Comparison of ENCODE assay signal across 11 mouse cellular contexts in genomic region chr7:141525580-141525925, GRCm38 (mm10). TPM values are rescaled to one million over a fixed set of nuclear protein-coding genes. Genes with fewer than 3 reads are reported as not detected.
A peak's percentile ranks its signal among the peaks of the same experiment; 100 is the strongest.
DNase-seq lines count a peak whose midpoint lies in the region; ATAC-seq and TF ChIP-seq lines count a peak whose summit lies in the region.
"Had no signal": no experiment of that assay in that cellular context is flagged by ENCODE, and none has a peak within 500 bp of the region (broad histone marks: within the 10 kb centered on the region; RNA-seq: fewer than 3 reads in every experiment).

No protein-coding gene starts in this region.

- H3K4me1 ChIP-seq in kidney, embryonic 16.5 days (ENCODE audit: insufficient read depth, low read length), result 0 out of 2 replicates have a peak, but pooled peaks cover 3% of the 10 kb centered on the region
- H3K4me1 ChIP-seq in bone marrow macrophage, adult 2 months (ENCODE audit: control insufficient read depth, insufficient read depth, low read length), result peaks cover 4% of the 10 kb centered on the region
- H3K4me1 ChIP-seq: embryonic facial prominence, embryonic 12.5 days had no signal

- 0 out of 2 replicates have a peak, but pooled peaks have one; percentile 10 for ATAC-seq in kidney, embryonic 16.5 days (ENCODE audit: low FRiP score, low TSS enrichment)
- ATAC-seq in megakaryocyte, adult 5-6 weeks (ENCODE audit: poor library complexity, severe bottlenecking), result peak; percentile 17; the same call in 1 of the 2 replicates

- H3K9ac ChIP-seq in kidney, embryonic 16.5 days (replicated peaks; ENCODE audit: low read length), result no peak overlapping the region
- H3K9ac ChIP-seq: embryonic facial prominence, embryonic 12.5 days had no signal

- H3K27me3 ChIP-seq in kidney, embryonic 16.5 days (ENCODE audit: insufficient read depth, low read length), result no peaks in the 10 kb centered on the region
- H3K27me3 ChIP-seq: embryonic facial prominence, embryonic 12.5 days had no signal

- no peak for TF ChIP-seq POLR2A in bone marrow macrophage, adult 2 months (IDR thresholded peaks at IDR 0.05; ENCODE audit: borderline replicate concordance, low read depth, low read length)

- DNase-seq in cerebellum, adult 11-12 months, result peak; percentile 35
- DNase-seq in cerebellum, postnatal 10 days, result no peak
- DNase-seq in kidney, postnatal 14 days, result no peak
- no peak for DNase-seq in left cerebral cortex, adult 8-10 months (ENCODE audit: low spot score in 2 of 2)
- no peak for DNase-seq in c-Kit-positive CD71-positive TER-119-positive erythroid progenitor cells, embryonic 14.5 days (ENCODE audit: low spot score)

- no peak overlapping the region for H3K27ac ChIP-seq in kidney, embryonic 16.5 days (ENCODE audit: low read length)
- H3K27ac ChIP-seq in bone marrow macrophage, adult 2 months (ENCODE audit: insufficient read depth, low read depth, low read length), result 0 out of 2 replicates have a peak overlapping the region, but pooled peaks have one; percentile 5
- H3K27ac ChIP-seq: embryonic facial prominence, embryonic 12.5 days; heart, adult 2 months; left cerebral cortex, adult 2 months had no signal

- no peak for TF ChIP-seq CTCF in bone marrow macrophage, adult 2 months (IDR thresholded peaks at IDR 0.05; ENCODE audit: low read depth, low read length)

- H3K9me3 ChIP-seq in kidney, embryonic 16.5 days (ENCODE audit: low read length), result no peaks in the 10 kb centered on the region
- H3K9me3 ChIP-seq: embryonic facial prominence, embryonic 12.5 days had no signal

- H3K4me2 ChIP-seq in kidney, embryonic 16.5 days (replicated peaks; ENCODE audit: low read depth, low read length), result no peak overlapping the region
- H3K4me2 ChIP-seq: embryonic facial prominence, embryonic 12.5 days had no signal

- peaks cover 20% of the 10 kb centered on the region for H3K36me3 ChIP-seq in kidney, embryonic 16.5 days (ENCODE audit: insufficient read depth, low read length)

- whole genome bisulfite sequencing in kidney, embryonic 16.5 days, result 85% methylated on average over 4 of the region's 4 CpGs

- H3K4me3 ChIP-seq in kidney, embryonic 16.5 days (ENCODE audit: low read length), result no peak overlapping the region
- H3K4me3 ChIP-seq in bone marrow macrophage, adult 2 months (ENCODE audit: insufficient read depth, low read length), result no peak overlapping the region
- H3K4me3 ChIP-seq: embryonic facial prominence, embryonic 12.5 days; heart, adult 2 months; left cerebral cortex, adult 2 months had no signal

RNA-seq across cellular contexts. Expression of gene Chid1, which starts 14.1 kb away (rescaled TPM):
- polyA plus RNA-seq in kidney, embryonic 16.5 days (2015; fragmentation: Nextera tagmentation; extraction: Ambion mirVana), result 47.7 and 50.5 TPM in 2 replicates
- 16.3 TPM in 2 replicates for polyA plus RNA-seq in bone marrow macrophage, adult 2 months (2012; ENCODE audit: insufficient read depth, insufficient read length, missing spikeins)
- total RNA-seq in megakaryocyte, adult 5-6 weeks (2015), result 8.0 and 8.4 TPM in 2 replicates
- total RNA-seq in megakaryocyte, adult 5-6 weeks (2017), result 28.3 and 43.5 TPM in 2 replicates
- 10 to 100 TPM; 66.8 to 72.6 (median 69.2) TPM for total RNA-seq in left cerebral cortex, adult 8-10 months (2022)

RNA-seq across cellular contexts. Expression of gene Ap2a2, which starts 36.4 kb away (rescaled TPM):
- 99.4 and 100 TPM in 2 replicates for polyA plus RNA-seq in kidney, embryonic 16.5 days (2015; fragmentation: Nextera tagmentation; extraction: Ambion mirVana)
- polyA plus RNA-seq in bone marrow macrophage, adult 2 months (2012; ENCODE audit: insufficient read depth, insufficient read length, missing spikeins), result 103 and 114 TPM in 2 replicates
- total RNA-seq in megakaryocyte, adult 5-6 weeks (2015), result 42.0 and 48.3 TPM in 2 replicates
- 61.8 and 75.5 TPM in 2 replicates for total RNA-seq in megakaryocyte, adult 5-6 weeks (2017)
- total RNA-seq in left cerebral cortex, adult 8-10 months (2022), result 100 to 1,000 TPM; 188 to 206 (median 202) TPM

RNA-seq across cellular contexts. Expression of gene Tspan4, which starts 50.5 kb away (rescaled TPM):
- 105 and 110 TPM in 2 replicates for polyA plus RNA-seq in kidney, embryonic 16.5 days (2015; fragmentation: Nextera tagmentation; extraction: Ambion mirVana)
- polyA plus RNA-seq in bone marrow macrophage, adult 2 months (2012; ENCODE audit: insufficient read depth, insufficient read length, missing spikeins), result 99.8 and 102 TPM in 2 replicates
- 1.4 and 1.5 TPM in 2 replicates for total RNA-seq in megakaryocyte, adult 5-6 weeks (2015)
- 1.9 and 3.3 TPM in 2 replicates for total RNA-seq in megakaryocyte, adult 5-6 weeks (2017)
- 10 to 100 TPM; 17.6 to 28.0 (median 23.9) TPM for total RNA-seq in left cerebral cortex, adult 8-10 months (2022)

RNA-seq across cellular contexts. Expression of gene Polr2l, which starts 50.6 kb away (rescaled TPM):
- 68.8 and 73.2 TPM in 2 replicates for polyA plus RNA-seq in kidney, embryonic 16.5 days (2015; fragmentation: Nextera tagmentation; extraction: Ambion mirVana)
- 4.8 and 5.0 TPM in 2 replicates for polyA plus RNA-seq in bone marrow macrophage, adult 2 months (2012; ENCODE audit: insufficient read depth, insufficient read length, missing spikeins)
- total RNA-seq in megakaryocyte, adult 5-6 weeks (2015), result 16.6 and 24.0 TPM in 2 replicates
- total RNA-seq in megakaryocyte, adult 5-6 weeks (2017), result 17.9 and 27.6 TPM in 2 replicates
- 10 to 100 TPM; 32.2 to 42.4 (median 33.2) TPM for total RNA-seq in left cerebral cortex, adult 8-10 months (2022)

RNA-seq across cellular contexts. Expression of gene Cd151, which starts 58.4 kb away (rescaled TPM):
- 48.4 and 54.3 TPM in 2 replicates for polyA plus RNA-seq in kidney, embryonic 16.5 days (2015; fragmentation: Nextera tagmentation; extraction: Ambion mirVana)
- polyA plus RNA-seq in bone marrow macrophage, adult 2 months (2012; ENCODE audit: insufficient read depth, insufficient read length, missing spikeins), result 49.5 and 57.9 TPM in 2 replicates
- 13.3 and 16.8 TPM in 2 replicates for total RNA-seq in megakaryocyte, adult 5-6 weeks (2015)
- total RNA-seq in megakaryocyte, adult 5-6 weeks (2017), result 21.6 and 26.4 TPM in 2 replicates
- 10 to 100 TPM; 30.2 to 35.5 (median 33.4) TPM for total RNA-seq in left cerebral cortex, adult 8-10 months (2022)

Comparison
In these comparisons a context has a peak if more than half of its experiments do, and no peak if none do; other contexts are left out.
1. RNA of gene Tspan4, which starts 50.5 kb away (total RNA-seq): 17.6 to 28.0 TPM in left cerebral cortex, adult 8-10 months; 1.4 to 3.3 TPM in megakaryocyte, adult 5-6 weeks; every median in the first group is over 4 times any median in the second.